Mouse (Mus musculus) kidney, adult 11 months (tissue): ENCODE data around the gene Gm19965.

Source experiments
- DNase-seq: peaks from one replicate; pipeline ENCODE4 v3.0.0; 2022

Gm19965 gene

DNA sequence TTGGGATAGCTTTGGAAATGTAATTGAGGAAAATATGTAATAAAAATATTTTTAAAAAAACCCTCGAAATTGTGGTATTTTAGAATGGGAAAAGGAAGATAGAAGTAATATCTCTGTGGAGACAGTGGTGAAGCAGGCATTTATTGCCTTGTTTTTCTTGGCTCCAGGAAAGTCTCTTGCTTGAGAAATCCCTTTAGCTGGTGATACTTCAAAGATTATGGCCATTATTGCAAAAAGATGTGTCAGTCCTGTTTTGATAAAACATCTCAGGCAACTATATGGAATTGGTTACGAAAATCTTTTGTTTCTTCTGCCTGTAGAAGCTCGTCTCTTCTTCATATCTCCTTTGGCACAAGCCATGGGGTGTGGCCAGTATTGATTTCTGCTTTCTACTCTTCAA, at the start of gene Gm19965:
Gene Gm19965, plus strand, starts transcription at position 301 of the 400 bp plus-strand sequence.
- no peak for DNase-seq

- DNase-seq: no peak
Observed at GRCm38 (mm10) chr1:116782471-116782989, 20.3 kb upstream of the Gm19965 start.
